Mouse (Mus musculus) limb, embryonic 15.5 days (tissue): Measurements from ENCODE around the gene Aldh3a2. TPM values are rescaled to one million over a fixed set of nuclear protein-coding genes. Genes with fewer than 3 reads are reported as not detected.
"Not testable (repeated sequence)": the region's sequence is repeated elsewhere in the genome, so short reads cannot be mapped to it uniquely, and the experiment has no call there.

Experiments used
- ATAC-seq: fragments of 200-750 bp; cut with Nextera tagmentation; 2 replicates; pipeline ENCODE4 v1.8.0; 2017; ENCODE audit warnings: low read depth, moderate TSS enrichment; ENCODE audit not compliant: insufficient number of reproducible peaks, low FRiP score, low TSS enrichment
- H3K27ac ChIP-seq: fragments of 300-500 bp; sonication (generic); 2 replicates; pipeline ENCODE4 v1.5.1; 2015; ENCODE audit warnings: moderate library complexity, mild to moderate bottlenecking, inconsistent platforms
- H3K27me3 ChIP-seq: fragments of 300-500 bp; sonication (generic); 2 replicates; pipeline ENCODE4 v1.6.1; 2015; ENCODE audit warnings: inconsistent platforms
- H3K36me3 ChIP-seq: fragments of 300-500 bp; sonication (generic); 2 replicates; pipeline ENCODE4 v1.6.1; 2015; ENCODE audit warnings: inconsistent platforms
- H3K4me1 ChIP-seq: fragments of 300-500 bp; sonication (generic); 2 replicates; pipeline ENCODE4 v1.6.1; 2015; ENCODE audit warnings: inconsistent platforms
- H3K4me2 ChIP-seq: fragments of 300-500 bp; sonication (generic); 2 replicates; pipeline ENCODE4 v1.6.1; 2015; ENCODE audit warnings: mild to moderate bottlenecking, inconsistent platforms
- H3K4me3 ChIP-seq: fragments of 300-500 bp; sonication (generic); 2 replicates; pipeline ENCODE4 v1.5.1; 2015; ENCODE audit warnings: mild to moderate bottlenecking, inconsistent platforms
- H3K9ac ChIP-seq: fragments of 300-500 bp; sonication (generic); 2 replicates; pipeline ENCODE4 v1.6.1; 2015; ENCODE audit warnings: inconsistent platforms
- H3K9me3 ChIP-seq: fragments of 300-500 bp; sonication (generic); 2 replicates; pipeline ENCODE4 v1.6.1; 2016; ENCODE audit warnings: inconsistent platforms
- WGBS: fragments of 180-500 bp; shearing (Covaris S2); methylation state at CpG from one replicate; pipeline ENCODE4 v1.1.7; 2015; 5-methylcytosine and 5-hydroxymethylcytosine counted together
- polyA plus RNA-seq: library from polyadenylated mRNA; unstranded; fragments of >200 nt; fragmentation: Nextera tagmentation; extraction: Ambion mirVana; gene quantifications from 2 replicates; pipeline ENCODE4 v1.2.1, GENCODE M21; 2015

Aldh3a2 gene
- polyA plus RNA-seq, 1 experiment from 2014 or later: 32.8 TPM

- Histone ChIP-seq H3K4me1 (peaks cover 6% of the 10 kb centered on the region), H3K9me3 (no peaks in the 10 kb centered on the region), H3K27ac (peak overlapping the region; percentile 73), H3K9ac (no peak overlapping the region), H3K4me2 (0 out of 2 replicates have a peak overlapping the region, but pooled peaks have one; percentile 7), H3K27me3 (no peaks in the 10 kb centered on the region), H3K36me3 (no peaks in the 10 kb centered on the region), H3K4me3 (no peak overlapping the region)
- no peak for ATAC-seq
- WGBS: 31% methylated on average over 3 of the region's 3 CpGs
These were observed 86.9 kb downstream of the Aldh3a2 start for GRCm38 (mm10) chr11:61180361-61180760.

- 81% methylated on average over 1 of the region's 1 CpGs for WGBS
- Histone ChIP-seq H3K27ac (no peak overlapping the region), H3K4me3 (no peak overlapping the region), H3K9me3 (no peaks in the 10 kb centered on the region), H3K9ac (no peak overlapping the region), H3K4me1 (peaks cover 25% of the 10 kb centered on the region), H3K4me2 (no peak overlapping the region), H3K36me3 (no peaks in the 10 kb centered on the region), H3K27me3 (no peaks in the 10 kb centered on the region)
- ATAC-seq: no peak
These were observed 90.9 kb downstream of the Aldh3a2 start for GRCm38 (mm10) chr11:61176321-61176720.

- 74% methylated on average over 5 of the region's 5 CpGs for WGBS
- H3K9me3 ChIP-seq: no peaks in the 10 kb centered on the region
- peak overlapping the region; percentile 0; the same call in 1 of the 2 replicates for H3K27ac ChIP-seq
- H3K9ac ChIP-seq: no peak overlapping the region
- H3K27me3 ChIP-seq: no peaks in the 10 kb centered on the region
- H3K4me1 ChIP-seq: peaks cover 23% of the 10 kb centered on the region
- H3K4me3 ChIP-seq: peak overlapping the region; percentile 100; the same call in 1 of the 2 replicates
- ATAC-seq: no peak
- no peak overlapping the region; the same call in 1 of the 2 replicates for H3K4me2 ChIP-seq
- H3K36me3 ChIP-seq: no peaks in the 10 kb centered on the region
These were observed 91.5 kb downstream of the Aldh3a2 start for GRCm38 (mm10) chr11:61175778-61176177.

GRCm38 (mm10) chr11:61174821-61175658, 92.2 kb downstream of the Aldh3a2 start, which contains the start of gene Usp22:
Gene Usp22 (minus strand): TSS chr11:61175055.
- Histone ChIP-seq H3K4me3 (peak within 1 kb of the TSS; percentile 100), H3K27ac (peak within 1 kb of the TSS; percentile 98), H3K27me3 (no peaks in the 10 kb centered on the region), H3K36me3 (no peaks in the 10 kb centered on the region), H3K9me3 (no peaks in the 10 kb centered on the region), H3K4me2 (peak within 1 kb of the TSS; percentile 52), H3K9ac (peak within 1 kb of the TSS; percentile 100), H3K4me1 (peaks cover 23% of the 10 kb centered on the region)
- WGBS: under 1% methylated on average over 68 of the region's 69 CpGs
- peak; percentile 98 for ATAC-seq

GRCm38 (mm10) chr11:61174291-61174820, 92.9 kb downstream of the Aldh3a2 start:
- peak overlapping the region; percentile 52 for H3K4me2 ChIP-seq
- peak; percentile 26 for ATAC-seq
- H3K9ac ChIP-seq: peak overlapping the region; percentile 100
- WGBS: 0% methylated on average over 28 of the region's 28 CpGs
- H3K4me3 ChIP-seq: peak overlapping the region; percentile 100
- H3K4me1 ChIP-seq: peaks cover 24% of the 10 kb centered on the region
- H3K27me3 ChIP-seq: no peaks in the 10 kb centered on the region
- peak overlapping the region; percentile 98 for H3K27ac ChIP-seq
- H3K9me3 ChIP-seq: no peaks in the 10 kb centered on the region
- H3K36me3 ChIP-seq: no peaks in the 10 kb centered on the region

- Histone ChIP-seq H3K4me1 (peaks cover 28% of the 10 kb centered on the region), H3K4me3 (peak overlapping the region; percentile 100), H3K4me2 (peak overlapping the region; percentile 52)
- not testable (repeated sequence) for H3K36me3 ChIP-seq, H3K27ac ChIP-seq, ATAC-seq, H3K27me3 ChIP-seq, H3K9me3 ChIP-seq, H3K9ac ChIP-seq
- 33% methylated on average over 15 of the region's 15 CpGs for WGBS
These were observed 93.8 kb downstream of the Aldh3a2 start for GRCm38 (mm10) chr11:61173477-61173876.

Other genes with a start within 250 kb of the Aldh3a2 start
- gene Kcnj12, start 244.9 kb downstream of the Aldh3a2 start, polyA plus RNA-seq: 0.51 and 1.6 TPM in 2 replicates
- gene Tnfrsf13b, start 140.7 kb downstream of the Aldh3a2 start, polyA plus RNA-seq: 2.3 and 2.7 TPM in 2 replicates
- 125 and 141 TPM in 2 replicates for gene Usp22, start 92.4 kb downstream of the Aldh3a2 start, polyA plus RNA-seq
- gene Aldh3a1, start 59.9 kb downstream of the Aldh3a2 start, polyA plus RNA-seq: 0.62 and 1.5 TPM in 2 replicates
- gene Slc47a2, start 75.4 kb upstream of the Aldh3a2 start, polyA plus RNA-seq: not detected in 2 replicates
- 0.97 and 1.6 TPM in 2 replicates for gene Slc47a1, start 110.9 kb upstream of the Aldh3a2 start, polyA plus RNA-seq
- 0.78 and 0.82 TPM in 2 replicates for gene Rnf112, start 186.7 kb upstream of the Aldh3a2 start, polyA plus RNA-seq
- gene Mfap4, start 218.0 kb upstream of the Aldh3a2 start, polyA plus RNA-seq: 540 and 575 TPM in 2 replicates
- gene Mapk7, start 226.9 kb upstream of the Aldh3a2 start, polyA plus RNA-seq: 59.4 and 65.0 TPM in 2 replicates
- 20.7 and 24.8 TPM in 2 replicates for gene B9d1, start 237.7 kb upstream of the Aldh3a2 start, polyA plus RNA-seq